Mouse (Mus musculus): ENCODE results near the gene Dnah11. TPM values are rescaled to one million over a fixed set of nuclear protein-coding genes. Genes with fewer than 3 reads are reported as not detected.

Gene Dnah11
- polyA plus RNA-seq, 2 experiments = 0.15 to 0.39 TPM

DNA sequence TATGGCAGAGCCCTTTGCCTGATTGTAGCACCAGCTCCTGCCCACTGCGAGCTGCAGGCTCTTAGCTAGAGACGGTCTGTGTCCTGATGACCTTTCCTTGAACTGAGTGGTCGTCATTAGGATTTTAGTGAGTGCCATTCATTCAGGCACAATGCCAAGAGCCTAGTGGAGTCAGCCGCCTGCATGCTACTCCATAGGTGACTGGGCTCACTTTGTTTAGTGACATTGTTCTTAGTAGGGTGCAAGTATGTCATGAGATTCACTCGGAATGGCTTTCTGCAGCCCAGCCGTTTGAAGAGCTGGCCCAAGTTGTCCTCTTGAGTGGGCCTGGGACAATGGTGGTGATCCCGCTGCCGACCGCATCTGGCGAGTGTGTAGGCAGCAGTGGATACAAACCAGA lies 348.4 kb downstream of the Dnah11 start:
- TF ChIP-seq POLR2A (IDR thresholded peaks at IDR 0.05; ENCODE audit: borderline replicate concordance, extremely low read depth, insufficient read depth, insufficient read length) = no peak
- H3K9me3 ChIP-seq (ENCODE audit: control insufficient read depth, low read length) = no peaks in the 10 kb centered on the region
- H3K4me3 ChIP-seq (replicated peaks; ENCODE audit: low read length) = no peak overlapping the region
- H3K27me3 ChIP-seq (ENCODE audit: control insufficient read depth, insufficient read depth, low read length) = no peaks in the 10 kb centered on the region
- H3K4me2 ChIP-seq (replicated peaks; ENCODE audit: low read depth, low read length, severe bottlenecking) = no peak overlapping the region
- H3K4me1 ChIP-seq (ENCODE audit: control insufficient read depth, insufficient read depth, low read length) = no peaks in the 10 kb centered on the region; the same call in 1 of the 2 replicates
- ATAC-seq (ENCODE audit: low FRiP score, low read depth) (no peak), DNase-seq (ENCODE audit: low spot score) (no peak)
- H3K36me3 ChIP-seq (ENCODE audit: control insufficient read depth, insufficient read depth, low read length) = no peaks in the 10 kb centered on the region
- no peak overlapping the region for H3K9ac ChIP-seq (ENCODE audit: low read depth, low read length, severe bottlenecking)
- no peak overlapping the region for H3K27ac ChIP-seq (replicated peaks; ENCODE audit: low read depth, low read length)
- WGBS = 61% methylated on average over 10 of the region's 10 CpGs

GRCm38 (mm10) chr12:117848621-117849020 lies 350.2 kb downstream of the Dnah11 start:
- TF ChIP-seq POLR2A (IDR thresholded peaks at IDR 0.05; ENCODE audit: borderline replicate concordance, extremely low read depth, insufficient read depth, insufficient read length) = no peak

GRCm38 (mm10) chr12:117844917-117845316 lies 353.9 kb downstream of the Dnah11 start:
- H3K4me1 ChIP-seq (ENCODE audit: control insufficient read depth, insufficient read depth, low read length) = peaks cover 3% of the 10 kb centered on the region; the same call in 1 of the 2 replicates
- H3K27me3 ChIP-seq (ENCODE audit: control insufficient read depth, insufficient read depth, low read length) = no peaks in the 10 kb centered on the region
- DNase-seq (ENCODE audit: low spot score) (no peak), ATAC-seq (ENCODE audit: low FRiP score, low read depth) (no peak)
- no peak for TF ChIP-seq POLR2A (IDR thresholded peaks at IDR 0.05; ENCODE audit: borderline replicate concordance, extremely low read depth, insufficient read depth, insufficient read length)
- H3K27ac ChIP-seq (replicated peaks; ENCODE audit: low read depth, low read length) = no peak overlapping the region
- WGBS = 31% methylated on average over 2 of the region's 2 CpGs
- H3K9ac ChIP-seq (ENCODE audit: low read depth, low read length, severe bottlenecking) = 0 out of 2 replicates have a peak overlapping the region, but pooled peaks have one; percentile 1
- no peaks in the 10 kb centered on the region for H3K36me3 ChIP-seq (ENCODE audit: control insufficient read depth, insufficient read depth, low read length)
- peak overlapping the region; percentile 80 for H3K4me3 ChIP-seq (replicated peaks; ENCODE audit: low read length)
- H3K9me3 ChIP-seq (ENCODE audit: control insufficient read depth, low read length) = no peaks in the 10 kb centered on the region
- H3K4me2 ChIP-seq (replicated peaks; ENCODE audit: low read depth, low read length, severe bottlenecking) = peak overlapping the region; percentile 87

More at GRCm38 (mm10) chr12:117848621-117849020, 350.2 kb downstream of the Dnah11 start:
- no peak overlapping the region for H3K4me2 ChIP-seq (replicated peaks; ENCODE audit: low read depth, low read length, severe bottlenecking)
- H3K9ac ChIP-seq (ENCODE audit: low read depth, low read length, severe bottlenecking) = no peak overlapping the region
- H3K4me1 ChIP-seq (ENCODE audit: control insufficient read depth, insufficient read depth, low read length) = no peaks in the 10 kb centered on the region; the same call in 1 of the 2 replicates
- H3K4me3 ChIP-seq (replicated peaks; ENCODE audit: low read length) = no peak overlapping the region
- H3K27me3 ChIP-seq (ENCODE audit: control insufficient read depth, insufficient read depth, low read length) = no peaks in the 10 kb centered on the region
- no peaks in the 10 kb centered on the region for H3K36me3 ChIP-seq (ENCODE audit: control insufficient read depth, insufficient read depth, low read length)
- WGBS = 92% methylated on average over 6 of the region's 6 CpGs
- DNase-seq (ENCODE audit: low spot score) (no peak), ATAC-seq (ENCODE audit: low FRiP score, low read depth) (no peak)
- H3K27ac ChIP-seq (replicated peaks; ENCODE audit: low read depth, low read length) = no peak overlapping the region
- H3K9me3 ChIP-seq (ENCODE audit: control insufficient read depth, low read length) = no peaks in the 10 kb centered on the region

DNA sequence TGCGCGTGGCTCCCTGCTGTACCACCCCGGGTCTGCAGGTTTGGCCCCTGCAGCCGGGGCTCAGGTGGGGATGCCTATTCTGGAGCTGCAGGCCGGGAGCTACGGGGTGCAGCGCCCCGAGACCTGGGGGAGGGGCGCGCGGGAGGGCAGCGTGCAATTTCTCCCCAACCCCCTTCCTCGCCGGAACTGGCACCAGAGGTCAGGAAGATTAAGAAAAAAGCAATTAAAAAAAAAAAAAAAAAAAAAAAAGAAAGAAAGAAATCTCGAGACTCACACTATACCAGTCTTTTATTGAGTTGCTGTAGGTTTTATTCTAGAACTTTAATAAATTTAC lies 354.8 kb downstream of the Dnah11 start:
- H3K27me3 ChIP-seq (ENCODE audit: control insufficient read depth, insufficient read depth, low read length) = no peaks in the 10 kb centered on the region
- no peak for TF ChIP-seq POLR2A (IDR thresholded peaks at IDR 0.05; ENCODE audit: borderline replicate concordance, extremely low read depth, insufficient read depth, insufficient read length)
- no peaks in the 10 kb centered on the region for H3K36me3 ChIP-seq (ENCODE audit: control insufficient read depth, insufficient read depth, low read length)
- no peaks in the 10 kb centered on the region for H3K9me3 ChIP-seq (ENCODE audit: control insufficient read depth, low read length)
- WGBS = 0% methylated on average over 15 of the region's 15 CpGs
- peak overlapping the region; percentile 87 for H3K4me2 ChIP-seq (replicated peaks; ENCODE audit: low read depth, low read length, severe bottlenecking)
- DNase-seq (ENCODE audit: low spot score) = no peak
- peak overlapping the region; percentile 80 for H3K4me3 ChIP-seq (replicated peaks; ENCODE audit: low read length)
- H3K27ac ChIP-seq (replicated peaks; ENCODE audit: low read depth, low read length) = peak overlapping the region; percentile 87
- ATAC-seq (ENCODE audit: low FRiP score, low read depth) = no peak; the same call in 1 of the 2 replicates
- H3K4me1 ChIP-seq (ENCODE audit: control insufficient read depth, insufficient read depth, low read length) = peaks cover 3% of the 10 kb centered on the region; the same call in 1 of the 2 replicates
- H3K9ac ChIP-seq (ENCODE audit: low read depth, low read length, severe bottlenecking) = peak overlapping the region; percentile 90

GRCm38 (mm10) chr12:117843302-117844074 lies 355.4 kb downstream of the Dnah11 start:
- Histone ChIP-seq H3K4me3 (replicated peaks; ENCODE audit: low read length) (peak overlapping the region; percentile 80), H3K27me3 (ENCODE audit: control insufficient read depth, insufficient read depth, low read length) (no peaks in the 10 kb centered on the region), H3K4me1 (ENCODE audit: control insufficient read depth, insufficient read depth, low read length) (peaks cover 3% of the 10 kb centered on the region; the same call in 1 of the 2 replicates), H3K27ac (replicated peaks; ENCODE audit: low read depth, low read length) (peak overlapping the region; percentile 87), H3K9me3 (ENCODE audit: control insufficient read depth, low read length) (no peaks in the 10 kb centered on the region), H3K4me2 (replicated peaks; ENCODE audit: low read depth, low read length, severe bottlenecking) (peak overlapping the region; percentile 87), H3K36me3 (ENCODE audit: control insufficient read depth, insufficient read depth, low read length) (no peaks in the 10 kb centered on the region), H3K9ac (ENCODE audit: low read depth, low read length, severe bottlenecking) (peak overlapping the region; percentile 90)
- peak; percentile 65 for DNase-seq (ENCODE audit: low spot score)
- peak; percentile 93 for ATAC-seq (ENCODE audit: low FRiP score, low read depth)
- WGBS = 1% methylated on average over 61 of the region's 75 CpGs
- 0 out of 2 replicates have a peak, but pooled peaks have one; percentile 16 for TF ChIP-seq POLR2A (IDR thresholded peaks at IDR 0.05; ENCODE audit: borderline replicate concordance, extremely low read depth, insufficient read depth, insufficient read length)
